Mouse (Mus musculus): ENCODE results near the gene Tpst1. TPM values are rescaled to one million over a fixed set of nuclear protein-coding genes. Genes with fewer than 3 reads are reported as not detected.

Tpst1 gene
- polyA plus RNA-seq, 1 experiment from 2014 or later = 48.1 TPM

DNA sequence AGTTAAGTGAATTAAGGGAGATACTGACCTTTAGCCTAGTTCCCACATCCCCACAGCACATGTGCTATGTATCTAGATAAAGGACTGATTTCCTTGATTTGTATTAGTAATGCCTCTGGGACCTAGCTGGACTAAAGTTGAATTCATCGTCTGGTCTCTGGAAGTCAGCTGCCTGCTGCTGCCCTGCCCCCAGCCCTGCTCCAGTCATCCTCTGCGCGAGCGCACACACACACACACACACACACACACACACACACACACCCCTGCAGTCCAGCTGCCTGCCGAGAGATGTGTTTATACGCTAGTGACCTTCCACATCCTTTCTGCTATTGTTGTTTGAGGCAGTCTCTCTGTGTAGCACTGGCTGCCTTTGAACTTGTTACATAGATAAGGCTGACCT is 47.8 kb downstream of the Tpst1 start:
- 44% methylated on average over 6 of the region's 6 CpGs for WGBS
- Histone ChIP-seq H3K4me3 (ENCODE audit: low read depth, low read length) (no peak overlapping the region), H3K4me1 (ENCODE audit: control insufficient read depth, insufficient read depth, low read length) (0 out of 2 replicates have a peak, but pooled peaks cover 3% of the 10 kb centered on the region), H3K4me2 (ENCODE audit: low read depth, low read length) (no peak overlapping the region), H3K36me3 (ENCODE audit: control insufficient read depth, insufficient read depth, low read length) (no peaks in the 10 kb centered on the region), H3K27me3 (ENCODE audit: control insufficient read depth, insufficient read depth, low read length) (no peaks in the 10 kb centered on the region), H3K9ac (replicated peaks; ENCODE audit: low read depth, low read length) (no peak overlapping the region), H3K27ac (ENCODE audit: low read depth, low read length) (no peak overlapping the region), H3K9me3 (ENCODE audit: control insufficient read depth, low read length) (no peaks in the 10 kb centered on the region)
- no peak for ATAC-seq (ENCODE audit: low read depth)

DNA sequence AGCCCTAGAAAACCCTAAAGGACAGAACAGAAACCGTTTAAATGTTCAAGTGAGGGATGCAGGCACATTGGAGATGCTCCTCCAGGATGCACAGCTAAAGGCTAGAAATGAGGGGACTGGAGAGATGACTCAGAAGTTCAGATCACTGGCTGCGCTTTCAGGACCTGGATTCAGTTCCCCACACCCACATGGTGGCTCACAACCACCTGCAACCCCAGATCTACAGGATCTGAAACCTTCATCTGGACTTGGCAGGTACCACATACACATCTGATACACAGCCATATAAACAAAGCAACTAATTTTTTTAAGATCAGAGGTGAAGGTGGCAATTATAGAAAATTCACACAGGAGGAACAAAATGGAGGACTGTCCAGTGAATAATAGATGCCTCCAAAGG is 49.2 kb downstream of the Tpst1 start:
- Histone ChIP-seq H3K9me3 (ENCODE audit: control insufficient read depth, low read length) (no peaks in the 10 kb centered on the region), H3K9ac (replicated peaks; ENCODE audit: low read depth, low read length) (no peak overlapping the region), H3K27me3 (ENCODE audit: control insufficient read depth, insufficient read depth, low read length) (no peaks in the 10 kb centered on the region), H3K4me1 (ENCODE audit: control insufficient read depth, insufficient read depth, low read length) (0 out of 2 replicates have a peak, but pooled peaks cover 3% of the 10 kb centered on the region), H3K4me2 (ENCODE audit: low read depth, low read length) (no peak overlapping the region), H3K27ac (ENCODE audit: low read depth, low read length) (no peak overlapping the region), H3K4me3 (ENCODE audit: low read depth, low read length) (no peak overlapping the region), H3K36me3 (ENCODE audit: control insufficient read depth, insufficient read depth, low read length) (no peaks in the 10 kb centered on the region)
- WGBS = 95% methylated on average over 2 of the region's 2 CpGs
- no peak for ATAC-seq (ENCODE audit: low read depth)

DNA sequence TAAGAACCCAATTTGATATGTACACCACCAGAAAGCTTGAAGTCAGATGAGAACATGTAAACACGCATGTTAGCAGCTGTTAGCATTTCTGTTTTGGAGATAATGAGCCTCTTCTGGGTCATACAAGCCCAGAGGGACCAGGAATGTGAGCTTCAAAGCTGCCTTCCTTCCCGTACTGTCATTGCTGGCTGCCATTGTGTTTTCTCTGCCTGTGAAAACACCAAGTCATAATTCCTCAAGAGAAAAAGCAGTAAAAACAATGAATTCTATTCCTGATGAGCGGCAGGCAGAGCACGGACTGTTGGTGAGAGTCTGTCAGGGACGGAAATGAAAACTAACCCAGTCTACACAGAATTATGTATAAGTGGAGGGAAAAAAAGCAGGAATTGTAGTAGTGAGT is 51.1 kb downstream of the Tpst1 start:
- no peaks in the 10 kb centered on the region for H3K9me3 ChIP-seq (ENCODE audit: control insufficient read depth, low read length)
- no peaks in the 10 kb centered on the region for H3K27me3 ChIP-seq (ENCODE audit: control insufficient read depth, insufficient read depth, low read length)
- H3K36me3 ChIP-seq (ENCODE audit: control insufficient read depth, insufficient read depth, low read length) = no peaks in the 10 kb centered on the region
- H3K4me1 ChIP-seq (ENCODE audit: control insufficient read depth, insufficient read depth, low read length) = 0 out of 2 replicates have a peak, but pooled peaks cover 2% of the 10 kb centered on the region
- H3K4me3 ChIP-seq (ENCODE audit: low read depth, low read length) = no peak overlapping the region
- ATAC-seq (ENCODE audit: low read depth) = no peak
- no peak overlapping the region for H3K4me2 ChIP-seq (ENCODE audit: low read depth, low read length)
- 41% methylated on average over 5 of the region's 5 CpGs for WGBS
- H3K27ac ChIP-seq (ENCODE audit: low read depth, low read length) = no peak overlapping the region
- H3K9ac ChIP-seq (replicated peaks; ENCODE audit: low read depth, low read length) = no peak overlapping the region

DNA sequence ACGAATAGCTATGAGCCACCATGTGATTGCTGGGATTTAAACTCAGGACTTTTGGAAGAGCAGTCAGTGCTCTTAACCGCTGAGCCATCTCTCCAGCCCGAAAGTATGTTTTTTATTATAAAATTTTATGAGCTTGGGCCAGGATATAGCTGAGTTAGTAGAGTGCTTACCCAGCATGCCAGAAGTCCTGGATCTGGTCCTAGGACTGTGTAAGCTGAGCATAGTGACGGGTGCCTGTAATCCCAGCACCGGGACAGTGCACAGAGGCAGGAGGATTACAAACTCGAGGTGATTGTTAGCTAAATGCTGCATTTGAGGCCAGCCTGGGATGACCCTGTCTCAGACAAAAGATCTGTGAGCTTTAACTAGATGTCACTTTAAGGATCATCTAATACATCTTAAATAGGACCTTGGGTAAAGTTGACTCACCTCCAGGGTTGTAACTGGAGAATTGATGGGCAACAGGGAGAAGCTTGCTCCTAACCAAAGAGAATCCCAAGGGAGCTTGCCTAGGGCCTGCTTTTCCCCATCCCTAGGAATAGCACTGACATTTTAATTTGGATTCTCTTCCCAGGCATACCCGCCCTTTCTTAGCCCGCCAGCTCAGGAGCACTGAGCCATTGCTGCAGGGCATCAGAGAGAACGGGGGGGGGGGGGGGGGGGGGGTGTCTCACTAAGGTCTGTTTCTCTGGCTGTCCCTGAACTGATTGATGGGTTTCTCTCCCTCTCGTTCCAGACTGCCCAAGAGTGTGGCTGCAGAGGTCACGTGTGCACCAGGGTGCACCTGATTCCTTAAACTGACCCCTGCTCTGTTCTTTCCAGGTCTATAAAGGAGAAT is 55.8 kb downstream of the Tpst1 start:
- no peaks in the 10 kb centered on the region for H3K4me1 ChIP-seq (ENCODE audit: control insufficient read depth, insufficient read depth, low read length)
- no peak overlapping the region for H3K4me2 ChIP-seq (ENCODE audit: low read depth, low read length)
- WGBS = 61% methylated on average over 11 of the region's 11 CpGs
- no peak overlapping the region for H3K9ac ChIP-seq (replicated peaks; ENCODE audit: low read depth, low read length)
- no peaks in the 10 kb centered on the region for H3K9me3 ChIP-seq (ENCODE audit: control insufficient read depth, low read length)
- H3K27me3 ChIP-seq (ENCODE audit: control insufficient read depth, insufficient read depth, low read length) = no peaks in the 10 kb centered on the region
- H3K27ac ChIP-seq (ENCODE audit: low read depth, low read length) = no peak overlapping the region
- no peak overlapping the region for H3K4me3 ChIP-seq (ENCODE audit: low read depth, low read length)
- no peaks in the 10 kb centered on the region for H3K36me3 ChIP-seq (ENCODE audit: control insufficient read depth, insufficient read depth, low read length)
- no peak for ATAC-seq (ENCODE audit: low read depth)

DNA sequence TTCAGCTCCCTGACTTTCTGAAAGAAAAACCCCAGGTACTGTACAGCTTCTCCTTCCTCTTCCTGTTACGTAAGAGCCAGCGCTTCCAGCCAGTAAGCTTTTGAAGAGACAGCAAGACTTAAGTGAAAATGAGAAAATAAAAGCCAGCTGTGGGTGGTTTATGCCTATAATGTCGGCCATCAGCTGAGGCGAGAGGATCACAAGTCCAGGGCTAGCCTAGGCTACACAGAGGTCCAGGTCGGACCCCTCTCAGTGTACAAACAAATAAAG is 56.3 kb downstream of the Tpst1 start:
- no peaks in the 10 kb centered on the region for H3K9me3 ChIP-seq (ENCODE audit: control insufficient read depth, low read length)
- no peak overlapping the region for H3K9ac ChIP-seq (replicated peaks; ENCODE audit: low read depth, low read length)
- 92% methylated on average over 5 of the region's 5 CpGs for WGBS
- H3K4me2 ChIP-seq (ENCODE audit: low read depth, low read length) = no peak overlapping the region
- H3K27me3 ChIP-seq (ENCODE audit: control insufficient read depth, insufficient read depth, low read length) = no peaks in the 10 kb centered on the region
- no peak overlapping the region for H3K4me3 ChIP-seq (ENCODE audit: low read depth, low read length)
- no peaks in the 10 kb centered on the region for H3K36me3 ChIP-seq (ENCODE audit: control insufficient read depth, insufficient read depth, low read length)
- H3K27ac ChIP-seq (ENCODE audit: low read depth, low read length) = no peak overlapping the region
- no peak for ATAC-seq (ENCODE audit: low read depth)
- no peaks in the 10 kb centered on the region for H3K4me1 ChIP-seq (ENCODE audit: control insufficient read depth, insufficient read depth, low read length)

DNA sequence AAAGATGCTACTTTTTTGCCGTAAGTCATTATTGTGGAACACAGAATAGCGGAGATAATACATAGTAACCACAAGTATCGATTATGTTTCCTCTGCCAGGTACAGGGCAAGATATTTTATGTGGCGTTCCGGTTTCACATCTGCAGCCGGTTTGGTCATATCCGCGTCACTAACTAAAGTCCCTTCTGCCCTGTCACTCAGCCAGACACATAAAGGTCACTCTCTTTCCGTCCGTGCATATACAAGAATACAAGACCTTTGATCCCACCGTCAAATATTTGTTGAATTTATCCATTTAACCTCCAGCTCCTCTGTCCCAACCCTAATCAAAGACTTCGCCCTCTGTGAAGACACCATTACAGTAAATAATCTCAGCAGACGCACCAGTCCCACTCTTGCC is 63.5 kb downstream of the Tpst1 start:
- H3K9ac ChIP-seq (replicated peaks; ENCODE audit: low read depth, low read length) = no peak overlapping the region
- no peaks in the 10 kb centered on the region for H3K4me1 ChIP-seq (ENCODE audit: control insufficient read depth, insufficient read depth, low read length)
- no peak overlapping the region for H3K27ac ChIP-seq (ENCODE audit: low read depth, low read length)
- H3K36me3 ChIP-seq (ENCODE audit: control insufficient read depth, insufficient read depth, low read length) = no peaks in the 10 kb centered on the region; the same call in 1 of the 2 replicates
- H3K4me2 ChIP-seq (ENCODE audit: low read depth, low read length) = no peak overlapping the region
- no peak overlapping the region for H3K4me3 ChIP-seq (ENCODE audit: low read depth, low read length)
- H3K27me3 ChIP-seq (ENCODE audit: control insufficient read depth, insufficient read depth, low read length) = no peaks in the 10 kb centered on the region
- no peaks in the 10 kb centered on the region for H3K9me3 ChIP-seq (ENCODE audit: control insufficient read depth, low read length)
- ATAC-seq (ENCODE audit: low read depth) = no peak
- 95% methylated on average over 13 of the region's 13 CpGs for WGBS

DNA sequence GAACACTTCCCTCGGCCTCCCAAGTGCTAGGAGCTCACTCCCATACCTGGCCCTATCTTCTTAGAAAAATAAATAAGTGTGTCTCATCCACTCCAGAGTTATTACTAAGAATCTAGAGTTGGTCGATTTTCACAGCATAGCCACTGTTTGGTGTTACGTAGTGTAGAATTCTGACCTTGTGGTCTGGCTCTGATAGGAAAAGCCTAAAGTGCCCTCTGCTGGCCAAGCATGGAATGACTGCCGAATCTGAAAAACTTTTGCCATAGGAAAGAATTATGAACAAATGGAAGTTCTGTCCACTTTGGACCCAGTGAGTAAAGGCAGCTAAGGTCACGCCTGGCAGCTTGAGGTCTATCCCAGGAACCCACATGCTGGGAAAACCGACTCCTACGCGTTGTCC is 66.3 kb downstream of the Tpst1 start:
- Histone ChIP-seq H3K4me3 (ENCODE audit: low read depth, low read length) (no peak overlapping the region), H3K36me3 (ENCODE audit: control insufficient read depth, insufficient read depth, low read length) (no peaks in the 10 kb centered on the region; the same call in 1 of the 2 replicates), H3K27ac (ENCODE audit: low read depth, low read length) (no peak overlapping the region), H3K4me1 (ENCODE audit: control insufficient read depth, insufficient read depth, low read length) (peaks cover 4% of the 10 kb centered on the region; the same call in 1 of the 2 replicates), H3K27me3 (ENCODE audit: control insufficient read depth, insufficient read depth, low read length) (no peaks in the 10 kb centered on the region), H3K9ac (replicated peaks; ENCODE audit: low read depth, low read length) (no peak overlapping the region), H3K9me3 (ENCODE audit: control insufficient read depth, low read length) (no peaks in the 10 kb centered on the region), H3K4me2 (ENCODE audit: low read depth, low read length) (no peak overlapping the region)
- ATAC-seq (ENCODE audit: low read depth) = no peak
- WGBS = 26% methylated on average over 8 of the region's 8 CpGs

DNA sequence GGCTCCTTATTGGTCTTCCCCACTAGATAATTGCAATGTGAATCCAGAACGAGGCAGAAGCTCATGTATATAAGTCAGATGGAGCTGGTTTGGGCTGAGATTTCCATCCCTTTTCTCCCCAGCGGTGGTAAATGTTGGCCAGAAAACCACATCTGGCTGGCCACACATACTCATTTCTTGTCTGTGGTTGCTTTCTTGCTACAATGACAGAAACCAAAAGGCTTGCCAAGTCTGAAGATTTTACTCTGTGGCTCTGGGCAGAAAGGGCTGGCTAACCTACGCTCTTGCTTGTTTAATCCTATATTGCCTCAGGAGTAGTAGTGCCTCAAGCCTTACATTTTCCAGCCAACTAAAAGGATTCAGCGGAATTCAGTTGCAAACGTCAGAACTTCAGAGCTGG is 68.0 kb downstream of the Tpst1 start:
- ATAC-seq (ENCODE audit: low read depth) = no peak

DNA sequence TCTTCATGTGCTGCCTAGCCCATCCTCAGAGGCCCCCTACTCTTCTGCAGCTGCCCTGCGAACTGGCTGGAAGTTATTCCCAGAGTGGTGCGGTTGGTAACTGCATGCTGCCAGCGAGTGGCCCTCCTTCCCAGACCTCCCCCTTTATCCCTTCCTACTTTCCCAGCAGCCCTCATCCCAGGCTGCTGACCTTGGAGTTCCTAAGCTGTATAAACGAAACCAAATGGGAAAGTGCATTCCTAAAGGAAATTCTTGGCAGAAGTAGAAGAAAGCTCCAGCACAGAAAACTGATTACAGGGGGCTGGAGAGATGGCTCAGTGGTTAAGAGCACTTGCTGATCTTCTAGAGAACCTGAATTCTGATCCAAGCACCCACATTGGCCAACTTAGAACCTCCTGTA is 68.9 kb downstream of the Tpst1 start:
- 71% methylated on average over 4 of the region's 4 CpGs for WGBS
- no peak overlapping the region for H3K4me3 ChIP-seq (ENCODE audit: low read depth, low read length)
- no peak overlapping the region for H3K9ac ChIP-seq (replicated peaks; ENCODE audit: low read depth, low read length)
- H3K9me3 ChIP-seq (ENCODE audit: control insufficient read depth, low read length) = no peaks in the 10 kb centered on the region
- no peak overlapping the region for H3K4me2 ChIP-seq (ENCODE audit: low read depth, low read length)
- peaks cover 8% of the 10 kb centered on the region; the same call in 1 of the 2 replicates for H3K4me1 ChIP-seq (ENCODE audit: control insufficient read depth, insufficient read depth, low read length)
- no peaks in the 10 kb centered on the region for H3K27me3 ChIP-seq (ENCODE audit: control insufficient read depth, insufficient read depth, low read length)
- H3K36me3 ChIP-seq (ENCODE audit: control insufficient read depth, insufficient read depth, low read length) = no peaks in the 10 kb centered on the region
- no peak for ATAC-seq (ENCODE audit: low read depth)
- H3K27ac ChIP-seq (ENCODE audit: low read depth, low read length) = no peak overlapping the region

More for the DNA sequence above, 68.0 kb downstream of the Tpst1 start:
- H3K4me2 ChIP-seq (ENCODE audit: low read depth, low read length) = no peak overlapping the region
- 81% methylated on average over 5 of the region's 5 CpGs for WGBS
- no peaks in the 10 kb centered on the region for H3K27me3 ChIP-seq (ENCODE audit: control insufficient read depth, insufficient read depth, low read length)
- H3K36me3 ChIP-seq (ENCODE audit: control insufficient read depth, insufficient read depth, low read length) = no peaks in the 10 kb centered on the region
- no peak overlapping the region for H3K4me3 ChIP-seq (ENCODE audit: low read depth, low read length)
- no peak overlapping the region for H3K9ac ChIP-seq (replicated peaks; ENCODE audit: low read depth, low read length)
- no peak overlapping the region for H3K27ac ChIP-seq (ENCODE audit: low read depth, low read length)
- H3K4me1 ChIP-seq (ENCODE audit: control insufficient read depth, insufficient read depth, low read length) = peaks cover 8% of the 10 kb centered on the region; the same call in 1 of the 2 replicates
- H3K9me3 ChIP-seq (ENCODE audit: control insufficient read depth, low read length) = no peaks in the 10 kb centered on the region
